Mouse (Mus musculus): Measurements from ENCODE around the gene Atp6ap1.

- no peak for TF ChIP-seq POLR2A (IDR thresholded peaks at IDR 0.05; ENCODE audit: low read depth, low read length)
- peak; percentile 70; the same call in 1 of the 2 replicates for TF ChIP-seq CTCF (IDR thresholded peaks at IDR 0.05; ENCODE audit: extremely low read depth, insufficient read length, insufficient replicate concordance, low read depth, low read length)
Observed at GRCm38 (mm10) chrX:74248651-74249050, 48.2 kb upstream of the Atp6ap1 start.

Measured in small intestine, adult 2 months (tissue).